Mouse (Mus musculus): ENCODE measurements around the gene Slc22a18. TPM values are rescaled to one million over a fixed set of nuclear protein-coding genes. Genes with fewer than 3 reads are reported as not detected.

Slc22a18 gene
- polyA plus RNA-seq, 1 experiment from 2014 or later, result 0.61 TPM

DNA sequence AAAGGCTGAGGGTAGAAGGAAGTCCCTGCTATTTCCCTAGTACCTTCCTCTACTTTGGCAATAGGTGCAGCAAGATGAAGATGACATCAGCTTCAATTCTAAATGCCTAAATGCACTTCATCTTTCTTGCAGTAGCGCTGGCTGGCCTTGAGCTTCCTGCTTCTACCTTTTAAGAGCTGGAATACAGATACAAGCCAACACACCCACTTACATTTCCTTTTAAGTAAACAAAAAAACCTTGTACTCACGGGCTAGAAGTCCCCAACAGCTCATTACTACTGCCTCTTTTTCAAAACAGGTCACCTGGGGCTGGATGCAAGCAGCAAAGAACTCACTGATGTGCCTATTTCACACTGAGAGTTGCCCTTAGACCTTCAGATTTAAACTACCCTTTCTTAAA, 73.0 kb downstream of the Slc22a18 start:
- H3K4me3 ChIP-seq (replicated peaks), result no peak overlapping the region
- H3K27me3 ChIP-seq (replicated peaks), result no peaks in the 10 kb centered on the region
- WGBS, result 75% methylated on average over 2 of the region's 2 CpGs
- ATAC-seq (ENCODE audit: low FRiP score), result no peak
- H3K9ac ChIP-seq (replicated peaks), result 0 out of 2 replicates have a peak overlapping the region, but pooled peaks have one; percentile 18
- H3K4me1 ChIP-seq, result peaks cover 57% of the 10 kb centered on the region
- H3K4me2 ChIP-seq, result no peak overlapping the region
- H3K27ac ChIP-seq (replicated peaks), result no peak overlapping the region
- H3K36me3 ChIP-seq, result no peaks in the 10 kb centered on the region
- no peaks in the 10 kb centered on the region for H3K9me3 ChIP-seq (replicated peaks)

DNA sequence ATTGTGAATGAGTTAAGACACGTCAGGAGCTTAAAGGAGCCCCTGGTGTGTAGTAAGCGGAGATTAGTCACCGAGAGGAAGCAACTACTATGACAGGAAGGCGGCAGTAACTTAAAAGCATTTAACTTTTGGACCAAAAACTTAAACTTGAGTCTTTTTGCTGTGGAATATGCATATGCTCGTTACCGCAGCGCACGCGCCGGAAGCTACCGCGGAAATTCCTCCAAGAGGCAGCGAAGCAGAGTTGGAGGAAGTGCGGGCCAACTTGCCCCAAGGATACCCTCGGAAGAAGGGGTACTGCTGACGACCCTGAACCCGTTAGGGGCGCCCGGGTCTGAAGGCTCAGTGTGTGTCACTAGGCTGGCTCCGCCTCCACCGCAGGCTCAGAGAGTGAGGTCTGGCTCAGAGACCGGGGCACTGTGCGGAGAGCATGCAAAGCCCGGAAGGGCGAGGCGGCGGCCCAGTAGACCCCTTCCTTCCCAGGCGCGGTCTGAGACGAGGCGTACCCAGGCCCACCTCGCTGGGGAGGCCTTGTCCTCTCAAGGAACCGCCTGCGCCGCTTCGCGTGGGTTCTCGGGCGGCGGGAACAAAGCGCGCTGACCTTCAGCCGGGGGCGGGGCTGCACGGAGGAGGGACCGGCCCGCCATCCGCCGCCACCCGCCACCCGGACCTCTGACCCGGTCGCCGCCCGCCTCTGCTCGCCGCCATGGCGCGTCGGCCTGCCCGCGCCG, 74.9 kb downstream of the Slc22a18 start:
- peaks cover 47% of the 10 kb centered on the region for H3K4me1 ChIP-seq
- under 1% methylated on average over 45 of the region's 63 CpGs for WGBS
- peak overlapping the region; percentile 80 for H3K4me2 ChIP-seq
- peak; percentile 76 for ATAC-seq (ENCODE audit: low FRiP score)
- H3K9ac ChIP-seq (replicated peaks), result peak overlapping the region; percentile 93
- H3K27me3 ChIP-seq (replicated peaks), result no peaks in the 10 kb centered on the region
- peak overlapping the region; percentile 96 for H3K4me3 ChIP-seq (replicated peaks)
- 0 out of 2 replicates have a peak, but pooled peaks cover 7% of the 10 kb centered on the region for H3K36me3 ChIP-seq
- H3K9me3 ChIP-seq (replicated peaks), result no peaks in the 10 kb centered on the region
- peak overlapping the region; percentile 91 for H3K27ac ChIP-seq (replicated peaks)

Other genes starting within 250 kb of the Slc22a18 start
- gene Cdkn1c, start 12.7 kb upstream of the Slc22a18 start, polyA plus RNA-seq (2015; fragmentation: Nextera tagmentation; extraction: Ambion mirVana), result 275 and 292 TPM in 2 replicates
- gene Phlda2, start 29.4 kb downstream of the Slc22a18 start, polyA plus RNA-seq (2015; fragmentation: Nextera tagmentation; extraction: Ambion mirVana), result 1.0 and 1.3 TPM in 2 replicates
- 299 and 302 TPM in 2 replicates for gene Nap1l4, start 75.4 kb downstream of the Slc22a18 start, polyA plus RNA-seq (2015; fragmentation: Nextera tagmentation; extraction: Ambion mirVana)
- gene Cars, start 126.4 kb downstream of the Slc22a18 start, polyA plus RNA-seq (2015; fragmentation: Nextera tagmentation; extraction: Ambion mirVana), result 70.3 and 72.4 TPM in 2 replicates
- gene Tnfrsf26, start 155.0 kb downstream of the Slc22a18 start, polyA plus RNA-seq (2015; fragmentation: Nextera tagmentation; extraction: Ambion mirVana), result 0.20 and 0.75 TPM in 2 replicates
- gene Tnfrsf22, start 175.9 kb downstream of the Slc22a18 start, polyA plus RNA-seq (2015; fragmentation: Nextera tagmentation; extraction: Ambion mirVana), result 3.9 and 5.3 TPM in 2 replicates
- 0.93 and 1.4 TPM in 2 replicates for gene Tnfrsf23, start 212.1 kb downstream of the Slc22a18 start, polyA plus RNA-seq (2015; fragmentation: Nextera tagmentation; extraction: Ambion mirVana)